Mouse (Mus musculus) E14TG2a.4 (cell line): ENCODE data around the gene Frmd5.

Experiments
- CTCF ChIP-seq: conservative IDR thresholded peaks from 2 replicates; pipeline ENCODE4 v1.5.1; 2014; ENCODE audit warnings: low read length
- POU5F1 ChIP-seq: IDR thresholded peaks from 2 replicates; pipeline ENCODE4 v1.6.1; 2014; ENCODE audit warnings: low read length, borderline replicate concordance

DNA sequence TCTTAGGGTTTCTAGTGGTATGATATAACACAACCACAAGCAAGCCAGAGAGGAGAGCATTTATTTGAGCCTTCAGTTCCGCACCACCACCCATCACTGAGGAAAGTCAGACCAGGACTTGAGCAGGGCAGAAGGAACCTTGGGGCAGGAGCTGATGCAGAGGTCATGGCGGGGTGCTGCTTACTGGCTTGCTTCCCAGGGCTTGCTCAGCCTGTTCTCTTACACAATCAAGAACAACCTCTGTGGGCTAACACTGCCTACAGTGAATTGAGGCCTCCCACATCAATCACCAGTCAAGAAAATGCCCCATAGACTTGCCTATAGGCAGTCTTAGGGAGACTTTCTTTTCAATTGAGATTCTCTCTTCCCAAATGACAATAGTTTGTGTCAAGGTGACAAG, 118.8 kb downstream of the Frmd5 start:
- TF ChIP-seq CTCF = no peak
- TF ChIP-seq POU5F1 = no peak
